8 mouse cellular contexts compared by ENCODE assay signal in genomic region chr8:11477178-11477553, GRCm38 (mm10). TPM values are rescaled to one million over a fixed set of nuclear protein-coding genes. Genes with fewer than 3 reads are reported as not detected.
DNase-seq lines count a peak whose midpoint lies in the region; ATAC-seq and TF ChIP-seq lines count a peak whose summit lies in the region.

No protein-coding gene starts in this region.

- peak overlapping the region; percentile 81 for H3K27ac ChIP-seq in kidney, embryonic 16.5 days (ENCODE audit: low read length)
- no peak overlapping the region for H3K27ac ChIP-seq in embryonic facial prominence, embryonic 11.5 days (replicated peaks; ENCODE audit: low read depth, low read length)
- H3K27ac ChIP-seq in intestine, postnatal 0 days (ENCODE audit: low read depth, low read length): peak overlapping the region; percentile 81

- no peaks in the 10 kb centered on the region for H3K9me3 ChIP-seq in kidney, embryonic 16.5 days (ENCODE audit: low read length)
- no peaks in the 10 kb centered on the region for H3K9me3 ChIP-seq in embryonic facial prominence, embryonic 11.5 days (replicated peaks; ENCODE audit: control insufficient read depth, low read length)
- H3K9me3 ChIP-seq in intestine, postnatal 0 days (ENCODE audit: control insufficient read depth): no peaks in the 10 kb centered on the region

- H3K36me3 ChIP-seq in kidney, embryonic 16.5 days (ENCODE audit: insufficient read depth, low read length): no peaks in the 10 kb centered on the region
- no peaks in the 10 kb centered on the region for H3K36me3 ChIP-seq in embryonic facial prominence, embryonic 11.5 days (replicated peaks; ENCODE audit: control insufficient read depth, insufficient read depth, low read depth, low read length)
- no peaks in the 10 kb centered on the region for H3K36me3 ChIP-seq in intestine, postnatal 0 days (ENCODE audit: control insufficient read depth, insufficient read depth)
- no peaks in the 10 kb centered on the region for H3K36me3 ChIP-seq in myocyte (ENCODE audit: control insufficient read depth, insufficient read depth)

- no peak overlapping the region for H3ac ChIP-seq in myocyte (ENCODE audit: control insufficient read depth, insufficient read length)

- peak overlapping the region; percentile 97 for H3K4me2 ChIP-seq in kidney, embryonic 16.5 days (replicated peaks; ENCODE audit: low read depth, low read length)
- peak overlapping the region; percentile 19; the same call in 1 of the 2 replicates for H3K4me2 ChIP-seq in embryonic facial prominence, embryonic 11.5 days (ENCODE audit: low read depth, low read length)
- peak overlapping the region; percentile 98 for H3K4me2 ChIP-seq in intestine, postnatal 0 days (replicated peaks; ENCODE audit: low read depth)
- peak overlapping the region; percentile 93 for H3K4me2 ChIP-seq in myocyte (ENCODE audit: low read depth)

- H3K27me3 ChIP-seq in kidney, embryonic 16.5 days (ENCODE audit: insufficient read depth, low read length): peaks cover 10% of the 10 kb centered on the region; the same call in 1 of the 2 replicates
- peaks cover 44% of the 10 kb centered on the region for H3K27me3 ChIP-seq in embryonic facial prominence, embryonic 11.5 days (ENCODE audit: control insufficient read depth, insufficient read depth, low read length)
- H3K27me3 ChIP-seq in intestine, postnatal 0 days (replicated peaks; ENCODE audit: control insufficient read depth, insufficient read depth, low read length): no peaks in the 10 kb centered on the region; the same call in 1 of the 2 replicates
- H3K27me3 ChIP-seq in myocyte (ENCODE audit: control insufficient read depth, insufficient read depth, insufficient read length): peaks cover 6% of the 10 kb centered on the region

- H3K9ac ChIP-seq in kidney, embryonic 16.5 days (replicated peaks; ENCODE audit: low read length): peak overlapping the region; percentile 76
- H3K9ac ChIP-seq in embryonic facial prominence, embryonic 11.5 days (replicated peaks; ENCODE audit: low read length): no peak overlapping the region
- H3K9ac ChIP-seq in intestine, postnatal 0 days (ENCODE audit: low read depth, low read length): peak overlapping the region; percentile 67

- peak overlapping the region; percentile 71 for H3K4me3 ChIP-seq in kidney, embryonic 16.5 days (ENCODE audit: low read length)
- H3K4me3 ChIP-seq in embryonic facial prominence, embryonic 11.5 days (ENCODE audit: low read depth, low read length): no peak overlapping the region
- peak overlapping the region; percentile 66 for H3K4me3 ChIP-seq in intestine, postnatal 0 days (ENCODE audit: low read depth, low read length)
- H3K4me3 ChIP-seq in myocyte: peak overlapping the region; percentile 25

- H3K4me1 ChIP-seq in kidney, embryonic 16.5 days (ENCODE audit: insufficient read depth, low read length): peaks cover 63% of the 10 kb centered on the region
- H3K4me1 ChIP-seq in embryonic facial prominence, embryonic 11.5 days (ENCODE audit: control insufficient read depth, insufficient read depth, low read length): peaks cover 5% of the 10 kb centered on the region; the same call in 1 of the 2 replicates
- peaks cover 13% of the 10 kb centered on the region for H3K4me1 ChIP-seq in intestine, postnatal 0 days (replicated peaks; ENCODE audit: control insufficient read depth, insufficient read depth, low read length)

- TF ChIP-seq POLR2A in myocyte (IDR thresholded peaks at IDR 0.05; ENCODE audit: insufficient read length, low read depth): no peak

- H3K79me2 ChIP-seq in myocyte (ENCODE audit: control insufficient read depth, insufficient read depth): no peaks in the 10 kb centered on the region

- DNase-seq in kidney, postnatal 14 days: no peak
- no peak for DNase-seq in embryonic facial prominence, embryonic 11.5 days (ENCODE audit: low spot score)
- no peak for DNase-seq in T-cell, adult 2 months (ENCODE audit: low spot score)
- DNase-seq in thymus, postnatal 0 days (ENCODE audit: low spot score): no peak

- TF ChIP-seq CTCF in intestine, postnatal 0 days (IDR thresholded peaks at IDR 0.05; ENCODE audit: low read depth): no peak

- WGBS in kidney, embryonic 16.5 days: 5% methylated on average over 9 of the region's 9 CpGs
- 2% methylated on average over 9 of the region's 9 CpGs for WGBS in embryonic facial prominence, embryonic 11.5 days
- 9% methylated on average over 9 of the region's 9 CpGs for WGBS in intestine, postnatal 0 days

- no peak for ATAC-seq in kidney, embryonic 16.5 days (ENCODE audit: low FRiP score, low TSS enrichment)
- no peak for ATAC-seq in embryonic facial prominence, embryonic 11.5 days (replicated peaks; ENCODE audit: insufficient number of reproducible peaks, low FRiP score, low TSS enrichment, low read depth)
- no peak for ATAC-seq in intestine, postnatal 0 days
- no peak for ATAC-seq in megakaryocyte progenitor cell, adult 5-6 weeks (replicated peaks; ENCODE audit: poor library complexity)

TF ChIP-seq in myocyte, 11 proteins besides CTCF, POLR2A, EP300 and RAD21:
- no peak for TF ChIP-seq USF1 (IDR thresholded peaks at IDR 0.05; ENCODE audit: low read depth)
- no peak for TF ChIP-seq CEBPB (IDR thresholded peaks at IDR 0.05; ENCODE audit: insufficient read depth, poor library complexity, severe bottlenecking)
- no peak for TF ChIP-seq SRF (IDR thresholded peaks at IDR 0.05; ENCODE audit: control insufficient read depth, insufficient read length, low read depth)
- no peak for TF ChIP-seq MYOG (IDR thresholded peaks at IDR 0.05; ENCODE audit: control insufficient read depth in 1 of 3, insufficient read depth in 1 of 3, insufficient read length in 2 of 3, low read depth in 2 of 3)
- TF ChIP-seq TCF12 (IDR thresholded peaks at IDR 0.05; ENCODE audit: insufficient read depth, poor library complexity, severe bottlenecking): no peak
- TF ChIP-seq E2F4 (IDR thresholded peaks at IDR 0.05; ENCODE audit: insufficient read depth): no peak
- TF ChIP-seq POLR2AphosphoS2 (IDR thresholded peaks at IDR 0.05; ENCODE audit: insufficient read length, low read depth): no peak

RNA-seq across cellular contexts. Expression of gene Rab20, which starts 1.3 kb away (rescaled TPM):
- 30.6 and 37.3 TPM in 2 replicates for polyA plus RNA-seq in kidney, embryonic 16.5 days (2015; fragmentation: Nextera tagmentation; extraction: Ambion mirVana)
- polyA plus RNA-seq in embryonic facial prominence, embryonic 11.5 days (2014; fragmentation: Nextera tagmentation; extraction: Ambion mirVana): 0.79 and 1.7 TPM in 2 replicates
- polyA plus RNA-seq in intestine, postnatal 0 days (2015; fragmentation: Nextera tagmentation; extraction: Ambion mirVana): 42.4 and 43.5 TPM in 2 replicates
- 1.2 TPM for polyA plus RNA-seq in myocyte (2012; fragmentation: generic; extraction: Trizol)
- 1.3 and 2.2 TPM in 2 replicates for total RNA-seq in megakaryocyte progenitor cell, adult 5-6 weeks (2015)
- 3.7 and 5.2 TPM in 2 replicates for total RNA-seq in megakaryocyte progenitor cell, adult 5-6 weeks (2017)
- polyA plus RNA-seq in thymus, postnatal 0 days (2015; fragmentation: Nextera tagmentation; extraction: Ambion mirVana): 6.2 and 8.0 TPM in 2 replicates

RNA-seq across cellular contexts. Expression of gene Naxd, which starts 20.1 kb away (rescaled TPM):
- polyA plus RNA-seq in kidney, embryonic 16.5 days (2015; fragmentation: Nextera tagmentation; extraction: Ambion mirVana): 125 and 132 TPM in 2 replicates
- polyA plus RNA-seq in embryonic facial prominence, embryonic 11.5 days (2014; fragmentation: Nextera tagmentation; extraction: Ambion mirVana): 88.0 and 91.6 TPM in 2 replicates
- polyA plus RNA-seq in intestine, postnatal 0 days (2015; fragmentation: Nextera tagmentation; extraction: Ambion mirVana): 82.8 and 83.5 TPM in 2 replicates
- polyA plus RNA-seq in myocyte (2012; fragmentation: generic; extraction: Trizol): 89.2 TPM
- total RNA-seq in megakaryocyte progenitor cell, adult 5-6 weeks (2015): 59.8 and 65.7 TPM in 2 replicates
- 70.6 and 72.5 TPM in 2 replicates for total RNA-seq in megakaryocyte progenitor cell, adult 5-6 weeks (2017)
- 143 and 161 TPM in 2 replicates for polyA plus RNA-seq in thymus, postnatal 0 days (2015; fragmentation: Nextera tagmentation; extraction: Ambion mirVana)

Comparison
In these comparisons a context has a peak if more than half of its experiments do, and no peak if none do; other contexts are left out.
1. H3K4me2 ChIP-seq: peak in every context shown above with its lines; median percentile 98 in intestine, postnatal 0 days; 97 in kidney, embryonic 16.5 days; 93 in myocyte; 19 in embryonic facial prominence, embryonic 11.5 days.